Mouse (Mus musculus) olfactory bulb, adult 2 months (tissue): ENCODE results near the gene Cblb. TPM values are rescaled to one million over a fixed set of nuclear protein-coding genes. Genes with fewer than 3 reads are reported as not detected.

ENCODE experiments used
- H3K27ac ChIP-seq: fragments of 200-500 bp; 2 replicates; pipeline ENCODE4 v1.5.1; 2012; ENCODE audit warnings: low read depth, low read length; ENCODE audit not compliant: insufficient read depth
- H3K4me1 ChIP-seq: fragments of 200-500 bp; 2 replicates; pipeline ENCODE4 v1.6.1; 2012; ENCODE audit warnings: low read length; ENCODE audit not compliant: control insufficient read depth, insufficient read depth
- H3K4me3 ChIP-seq: fragments of 200-500 bp; 2 replicates; pipeline ENCODE4 v1.5.1; 2012; ENCODE audit warnings: mild to moderate bottlenecking, low read depth, low read length, moderate library complexity; ENCODE audit not compliant: insufficient read depth
- CTCF ChIP-seq: fragments of 200-500 bp; IDR thresholded peaks from 2 replicates; pipeline ENCODE4 v1.5.1; 2012; ENCODE audit warnings: low read depth, mild to moderate bottlenecking, low read length, moderate library complexity; ENCODE audit not compliant: insufficient read depth
- POLR2A ChIP-seq: fragments of 200-500 bp; IDR thresholded peaks from 2 replicates; pipeline ENCODE4 v1.6.1; 2012; ENCODE audit warnings: mild to moderate bottlenecking, low read depth, low read length, moderate library complexity; ENCODE audit not compliant: insufficient read depth
- WGBS: fragments of 180-500 bp; shearing (Covaris S2); methylation state at CpG from one replicate; pipeline ENCODE4 v1.1.7; 2018; 5-methylcytosine and 5-hydroxymethylcytosine counted together
- polyA plus RNA-seq: library from polyadenylated mRNA; stranded (reverse); fragments of >200 nt; gene quantifications from 2 replicates; pipeline ENCODE4 v1.2.4, GENCODE M21; 2012; ENCODE audit warnings: low replicate concordance; ENCODE audit not compliant: missing spikeins, insufficient read depth, insufficient read length

The Cblb gene
- polyA plus RNA-seq, 1 experiment = not detected

DNA sequence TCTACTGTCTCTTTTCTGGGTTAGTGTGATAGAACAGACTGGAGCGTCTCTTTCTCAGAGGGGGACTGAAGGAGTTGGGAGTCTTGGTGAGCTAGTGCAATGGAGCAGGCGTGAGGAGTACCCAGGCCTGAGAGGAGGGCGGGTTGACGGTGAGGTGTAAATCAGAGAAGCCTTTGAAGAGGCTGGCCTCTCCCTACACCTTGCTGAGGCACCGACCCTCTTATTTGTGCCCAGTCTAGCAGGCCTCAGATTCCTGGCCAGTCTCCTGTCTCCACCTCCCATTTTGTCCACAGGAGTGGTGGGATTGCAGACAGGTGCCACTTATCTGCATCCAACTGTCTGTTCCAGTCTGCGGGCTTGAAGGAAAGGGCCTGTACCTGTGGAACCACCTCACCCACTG, 117.0 kb downstream of the Cblb start:
- Histone ChIP-seq H3K4me1 (no peaks in the 10 kb centered on the region), H3K27ac (no peak overlapping the region), H3K4me3 (no peak overlapping the region)
- no peak for TF ChIP-seq POLR2A
- WGBS = 97% methylated on average over 6 of the region's 6 CpGs

DNA sequence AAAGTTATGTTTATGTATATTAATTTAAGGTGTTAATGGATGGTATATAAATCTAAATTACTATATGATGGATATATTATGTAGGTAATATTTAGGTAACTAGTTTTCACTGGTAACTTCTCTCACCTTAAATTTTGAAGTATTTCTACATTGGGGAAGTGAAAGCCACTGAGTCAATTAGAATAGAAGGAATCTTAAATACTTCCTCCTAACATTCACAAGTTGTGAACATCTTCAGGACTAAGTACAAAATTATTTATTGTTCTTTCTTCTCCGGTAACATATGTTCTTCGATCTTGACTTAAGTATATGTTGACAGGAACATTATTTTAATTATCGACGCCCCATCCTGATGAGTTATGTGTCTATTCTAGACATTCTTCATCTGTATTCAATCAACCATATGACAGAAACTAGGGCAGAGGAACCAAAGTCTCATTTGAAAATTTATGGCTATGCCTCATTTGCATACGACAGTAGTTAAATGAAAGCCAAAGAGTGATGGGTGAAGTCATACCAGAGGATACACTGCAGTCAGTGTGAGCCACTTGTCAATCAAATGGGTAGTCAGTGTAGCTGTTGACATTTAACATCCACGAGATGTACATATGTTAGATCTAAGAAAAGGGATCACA, 118.2 kb downstream of the Cblb start:
- no peaks in the 10 kb centered on the region for H3K4me1 ChIP-seq
- TF ChIP-seq POLR2A = no peak
- TF ChIP-seq CTCF = no peak
- H3K27ac ChIP-seq = no peak overlapping the region
- H3K4me3 ChIP-seq = no peak overlapping the region
- 93% methylated on average over 6 of the region's 6 CpGs for WGBS

- no peak overlapping the region for H3K27ac ChIP-seq
- TF ChIP-seq CTCF = no peak
- no peak for TF ChIP-seq POLR2A
- no peak overlapping the region for H3K4me3 ChIP-seq
- no peaks in the 10 kb centered on the region for H3K4me1 ChIP-seq
- 97% methylated on average over 5 of the region's 5 CpGs for WGBS
Measured at GRCm38 (mm10) chr16:52155030-52155696, 124.1 kb downstream of the Cblb start.

DNA sequence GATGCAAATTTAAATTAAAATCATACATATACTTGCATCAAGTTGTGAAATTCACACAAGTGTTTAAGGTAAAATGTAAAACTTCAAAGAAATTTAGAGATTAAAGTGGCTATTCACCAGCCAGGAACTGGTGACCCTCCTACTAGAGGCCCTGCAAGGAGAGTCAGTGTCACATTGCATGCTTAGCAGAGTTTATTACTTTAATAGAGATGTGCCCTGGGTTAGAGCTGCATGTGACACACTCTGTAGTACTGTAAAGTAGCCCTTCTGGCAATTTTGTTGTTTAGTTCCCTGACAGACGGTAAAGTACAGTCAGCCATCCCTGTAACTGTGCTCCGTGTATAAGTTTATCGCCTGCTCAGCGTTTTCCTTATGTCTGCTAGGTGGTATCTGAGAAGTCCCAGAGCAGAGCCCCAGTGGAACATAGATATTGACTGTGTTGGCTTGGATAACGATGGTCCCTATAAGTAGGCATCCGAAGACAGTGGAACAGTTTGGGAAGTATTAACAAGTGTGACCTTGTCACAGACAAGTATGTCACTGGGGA, 129.0 kb downstream of the Cblb start:
- Histone ChIP-seq H3K4me3 (no peak overlapping the region), H3K27ac (no peak overlapping the region), H3K4me1 (no peaks in the 10 kb centered on the region)
- no peak for TF ChIP-seq CTCF
- TF ChIP-seq POLR2A = no peak
- 95% methylated on average over 6 of the region's 6 CpGs for WGBS

GRCm38 (mm10) chr16:52164246-52164645, 133.2 kb downstream of the Cblb start:
- Histone ChIP-seq H3K4me1 (no peaks in the 10 kb centered on the region), H3K27ac (no peak overlapping the region), H3K4me3 (no peak overlapping the region)
- 89% methylated on average over 9 of the region's 9 CpGs for WGBS
- no peak for TF ChIP-seq CTCF
- TF ChIP-seq POLR2A = no peak

DNA sequence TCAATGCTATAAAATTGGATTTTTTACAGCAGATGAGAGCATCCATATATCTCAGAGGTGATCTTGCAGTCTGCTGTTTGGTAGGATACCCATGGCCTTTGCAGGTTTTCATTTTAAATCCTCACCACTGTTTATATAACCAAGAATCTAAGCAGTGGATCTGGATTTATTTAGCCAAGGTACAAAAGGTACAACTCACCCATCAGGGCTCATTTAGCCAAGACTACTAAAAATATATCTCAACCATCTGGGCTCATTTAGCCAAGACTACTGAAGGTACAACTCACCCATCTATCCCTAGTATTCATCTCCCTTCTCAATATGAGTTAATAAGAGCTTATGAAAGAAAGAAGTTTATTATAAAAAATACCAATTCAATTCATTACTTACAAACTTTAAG, 142.2 kb downstream of the Cblb start:
- no peaks in the 10 kb centered on the region for H3K4me1 ChIP-seq
- no peak for TF ChIP-seq POLR2A
- TF ChIP-seq CTCF = no peak

GRCm38 (mm10) chr16:52179839-52180238, 148.8 kb downstream of the Cblb start:
- Histone ChIP-seq H3K4me1 (no peaks in the 10 kb centered on the region; the same call in 1 of the 2 replicates), H3K27ac (no peak overlapping the region), H3K4me3 (no peak overlapping the region)
- TF ChIP-seq POLR2A (no peak), CTCF (no peak)
- 91% methylated on average over 3 of the region's 3 CpGs for WGBS

More for the DNA sequence above, 142.2 kb downstream of the Cblb start:
- no peak overlapping the region for H3K4me3 ChIP-seq
- no peak overlapping the region for H3K27ac ChIP-seq

GRCm38 (mm10) chr16:52182057-52182456, 151.0 kb downstream of the Cblb start:
- H3K27ac ChIP-seq = no peak overlapping the region
- no peak overlapping the region for H3K4me3 ChIP-seq
- TF ChIP-seq POLR2A (no peak), CTCF (no peak)
- H3K4me1 ChIP-seq = no peaks in the 10 kb centered on the region; the same call in 1 of the 2 replicates
- WGBS = 73% methylated on average over 7 of the region's 7 CpGs

GRCm38 (mm10) chr16:52184350-52184749, 153.3 kb downstream of the Cblb start:
- no peak overlapping the region for H3K4me3 ChIP-seq
- 93% methylated on average over 10 of the region's 10 CpGs for WGBS
- TF ChIP-seq POLR2A = no peak
- TF ChIP-seq CTCF = no peak
- no peak overlapping the region for H3K27ac ChIP-seq
- no peaks in the 10 kb centered on the region for H3K4me1 ChIP-seq
